Mouse (Mus musculus) heart, postnatal 0 days (tissue): ENCODE results near the gene Ift52.

Experiments
- CTCF ChIP-seq: IDR thresholded peaks from 2 replicates; pipeline ENCODE4 v1.5.1; 2016; ENCODE audit warnings: antibody characterized with exemption, control low read depth, low read depth
- EP300 ChIP-seq: IDR thresholded peaks from 2 replicates; pipeline ENCODE4 v1.6.1; 2016; ENCODE audit warnings: antibody characterized with exemption, low read depth

- TF ChIP-seq CTCF (no peak), EP300 (no peak)
Observed at GRCm38 (mm10) chr2:163086561-163086960, 69.4 kb downstream of the Ift52 start.
